Mouse (Mus musculus) heart, postnatal 14 days (tissue): ENCODE results near the gene Gm17428. TPM values are rescaled to one million over a fixed set of nuclear protein-coding genes. Genes with fewer than 3 reads are reported as not detected.
A peak's percentile ranks its signal among the peaks of the same experiment; 100 is the strongest.
"Not testable (repeated sequence)": the region's sequence is repeated elsewhere in the genome, so short reads cannot be mapped to it uniquely, and the experiment has no call there.

Source experiments
- DNase-seq, 2 experiments: peaks; one replicate each; pipeline ENCODE4 v3.0.0; 2021 to 2022
- intact Hi-C: fragments of 180-260 bp; cut with DNase I; formaldehyde crosslinking; loops from one replicate; pipeline ENCODE4 v1.15.1; 2025
- total RNA-seq, 2 experiments: library from RNA; stranded (reverse); gene quantifications; 2 replicates each; pipeline ENCODE4 v1.2.3; 2021

Gene Gm17428
- total RNA-seq, 2 experiments from 2014 or later: not detected

DNA sequence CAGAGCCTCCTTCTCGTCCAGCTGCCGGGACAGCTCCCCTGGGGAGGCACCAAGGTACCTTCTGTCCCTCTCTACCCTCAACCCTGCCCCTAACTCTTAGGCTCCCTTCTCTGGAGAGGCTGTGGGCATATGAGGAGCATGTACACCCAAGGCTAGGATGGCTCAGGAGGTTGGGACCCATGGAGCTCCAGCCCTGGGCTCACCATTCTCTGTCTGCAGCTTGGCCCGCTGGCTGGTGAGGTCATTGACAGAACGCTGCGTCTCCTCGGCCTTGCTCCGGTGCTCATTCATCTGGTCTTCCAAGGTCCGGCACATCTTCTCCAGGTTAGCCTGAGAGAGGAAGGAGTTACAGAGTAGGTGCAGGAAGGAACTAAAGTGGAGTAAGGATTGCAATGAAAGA is 1.9 kb downstream of the Gm17428 start:
- no peak for DNase-seq
- intact Hi-C loops: no loop called here

DNA sequence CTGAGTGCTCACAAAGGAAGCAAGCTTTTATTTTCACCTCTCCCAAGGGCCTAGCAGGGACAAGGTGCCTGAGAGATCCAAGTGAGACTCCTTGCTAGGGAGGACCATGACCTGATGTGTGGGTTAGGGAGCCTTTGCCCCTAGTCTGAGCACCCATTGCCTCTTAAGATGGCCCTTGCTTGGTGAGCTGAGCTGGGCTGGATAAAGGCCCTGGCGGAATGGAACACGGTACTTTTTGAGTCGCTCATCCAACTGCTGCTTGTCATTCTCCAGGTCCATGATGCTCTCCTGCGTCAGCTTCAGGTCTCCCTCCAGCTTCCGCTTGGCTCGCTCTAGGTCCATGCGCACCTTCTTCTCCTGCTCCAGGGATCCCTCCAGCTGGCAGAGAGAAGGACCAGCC is 5.2 kb downstream of the Gm17428 start:
- intact Hi-C loops: no loop called here
- no peak for DNase-seq

DNA sequence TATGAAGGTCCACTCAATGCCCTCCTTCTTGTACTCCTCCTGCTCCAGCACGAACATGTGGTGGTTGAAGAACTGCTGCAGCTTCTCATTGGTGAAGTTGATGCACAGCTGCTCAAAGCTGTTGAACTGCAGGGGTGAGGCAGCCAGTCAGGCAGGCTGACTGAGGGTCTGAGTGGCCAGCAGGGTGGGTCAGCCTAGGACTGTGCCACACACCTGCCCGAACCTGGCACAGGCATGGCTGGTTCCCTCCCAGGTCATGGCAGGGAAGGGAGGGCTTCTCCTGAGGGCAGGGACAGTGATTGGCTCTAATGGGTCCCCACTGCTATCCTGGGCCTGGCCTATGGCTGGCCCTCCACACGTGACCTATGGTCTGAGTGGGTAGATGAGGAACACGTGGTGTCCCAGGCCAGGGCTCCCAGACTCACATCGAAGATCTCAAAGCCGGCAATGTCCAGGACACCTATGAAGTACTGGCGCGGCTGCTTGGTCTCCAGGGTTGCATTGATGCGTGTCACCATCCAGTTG is 11.7 kb downstream of the Gm17428 start:
- intact Hi-C loops, DNase-seq: not testable (repeated sequence)

DNA sequence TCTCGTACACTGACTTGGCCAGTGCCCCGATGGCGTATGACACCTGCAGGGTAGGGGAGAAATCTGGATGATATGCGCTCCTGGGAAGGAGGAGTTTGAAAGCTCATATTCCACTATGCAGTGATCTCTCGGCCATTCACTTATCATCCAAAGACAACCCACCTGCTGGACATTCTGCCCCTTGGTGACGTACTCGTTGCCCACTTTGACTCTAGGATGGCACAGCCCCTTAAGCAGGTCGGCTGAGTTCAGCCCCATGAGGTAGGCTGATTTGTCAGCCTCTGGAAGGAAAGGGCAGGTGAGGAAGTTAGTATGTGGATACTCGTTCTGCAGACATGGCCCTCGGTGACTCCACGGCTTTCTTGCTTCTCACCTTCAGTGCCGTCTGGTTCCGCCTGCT is 12.1 kb downstream of the Gm17428 start:
- no peak for DNase-seq
- intact Hi-C loops: no loop called here

DNA sequence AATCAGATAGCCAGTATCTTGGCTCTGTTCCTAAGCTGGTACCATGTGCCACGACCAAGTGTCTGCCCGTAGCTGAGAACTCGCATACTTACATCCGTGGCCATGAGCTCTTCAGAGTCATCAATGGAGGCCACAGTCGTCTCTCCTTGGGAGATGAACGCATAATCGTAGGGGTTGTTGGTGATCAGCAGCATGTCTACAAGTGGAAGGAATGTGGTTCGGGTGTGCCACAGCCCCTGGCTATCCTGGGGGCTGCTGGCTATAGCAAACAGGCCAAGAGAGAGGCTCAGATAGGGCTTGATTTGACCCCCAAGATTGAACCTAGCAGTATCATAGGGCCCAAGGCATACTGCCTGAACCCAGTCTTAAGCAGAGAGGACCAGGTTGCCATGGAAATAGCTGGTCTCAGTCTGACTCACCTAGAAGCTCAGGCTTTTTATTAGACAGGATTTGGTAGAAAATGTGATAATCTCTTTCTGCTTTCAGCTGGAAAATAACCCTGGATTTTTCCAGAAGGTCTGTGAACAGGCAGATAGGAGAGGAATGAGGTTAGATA is 13.2 kb downstream of the Gm17428 start:
- intact Hi-C loops: no loop called here
- no peak for DNase-seq

DNA sequence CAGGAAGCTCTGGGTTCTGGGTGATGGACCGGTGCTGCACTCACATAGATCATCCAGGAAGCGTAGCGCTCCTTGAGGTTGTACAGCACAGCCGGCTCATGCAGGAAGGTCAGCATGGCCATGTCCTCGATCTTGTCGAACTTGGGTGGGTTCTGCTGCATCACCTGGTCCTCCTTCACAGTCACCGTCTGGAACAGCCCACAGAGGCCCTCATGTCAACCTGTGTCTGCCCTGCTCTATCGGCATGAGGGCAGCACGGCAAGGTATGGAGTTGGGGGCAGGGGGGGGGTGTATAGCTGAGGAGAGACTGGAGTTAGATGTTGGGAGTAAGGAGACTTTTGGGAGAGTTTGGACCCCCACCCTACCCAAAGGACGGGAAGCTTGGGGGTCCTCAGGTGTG is 15.5 kb downstream of the Gm17428 start:
- no peak for DNase-seq
- intact Hi-C loops: no loop called here

DNA sequence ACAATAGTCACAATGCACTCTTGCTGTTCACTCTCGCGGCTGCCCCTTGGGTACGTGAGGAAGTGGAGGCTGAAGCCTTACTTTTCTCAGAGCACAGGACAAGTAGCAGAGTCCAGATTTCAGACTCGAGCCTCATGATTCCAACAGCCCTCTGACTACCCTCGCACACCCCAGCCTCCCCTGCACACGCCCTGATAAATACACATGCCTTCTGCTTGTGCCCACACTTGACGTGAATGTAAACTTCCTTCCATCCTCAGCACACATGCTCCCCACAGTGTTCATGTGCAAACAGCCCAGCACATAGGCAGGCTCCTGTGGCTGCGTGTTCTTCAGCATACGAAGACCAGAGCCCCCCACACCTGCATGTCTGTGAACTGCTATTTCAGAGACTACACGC is 16.9 kb downstream of the Gm17428 start:
- intact Hi-C loops: no loop called here
- peak in 1 of 2 experiments; percentile 13 for DNase-seq

DNA sequence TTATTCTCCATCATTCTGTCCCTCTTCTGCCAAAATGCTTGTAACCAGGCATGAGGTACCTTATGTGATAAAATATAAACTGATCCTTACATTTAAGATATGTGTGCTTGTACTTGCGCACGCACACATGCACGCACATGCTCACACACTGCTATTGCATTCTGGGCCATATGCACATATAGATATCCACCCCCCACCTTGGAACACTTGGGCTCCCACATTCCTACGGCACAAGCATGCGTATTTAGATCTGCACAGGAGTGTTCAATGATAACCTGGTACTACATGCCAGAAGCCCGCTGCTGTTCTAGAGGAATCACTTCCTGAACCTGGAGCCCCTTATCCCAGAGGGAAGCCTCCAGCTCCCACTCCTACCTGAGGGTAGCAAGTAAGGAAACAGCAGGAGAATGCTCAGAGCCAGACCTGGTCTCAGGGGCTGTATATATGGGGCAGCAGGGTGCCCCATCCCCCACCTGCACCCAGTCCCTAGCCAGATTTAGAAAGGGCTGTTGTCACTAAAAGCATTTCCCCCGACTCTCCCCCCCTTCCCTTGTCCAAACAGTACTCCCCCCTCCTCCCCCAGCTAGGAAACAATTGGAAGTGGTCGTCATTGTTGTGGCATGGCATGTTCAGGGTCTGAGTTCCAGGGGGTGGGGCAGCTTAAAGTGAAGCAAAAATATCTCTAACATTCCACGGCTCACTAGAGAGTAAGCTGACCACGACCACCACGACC is 17.6 kb downstream of the Gm17428 start, which contains the start of gene Myh7:
Myh7 (minus strand) TSS at position 491 of the 733 bp plus-strand sequence.
- peak in 1 of 2 experiments; percentile 21 for DNase-seq
- intact Hi-C loops: no loop called here

DNA sequence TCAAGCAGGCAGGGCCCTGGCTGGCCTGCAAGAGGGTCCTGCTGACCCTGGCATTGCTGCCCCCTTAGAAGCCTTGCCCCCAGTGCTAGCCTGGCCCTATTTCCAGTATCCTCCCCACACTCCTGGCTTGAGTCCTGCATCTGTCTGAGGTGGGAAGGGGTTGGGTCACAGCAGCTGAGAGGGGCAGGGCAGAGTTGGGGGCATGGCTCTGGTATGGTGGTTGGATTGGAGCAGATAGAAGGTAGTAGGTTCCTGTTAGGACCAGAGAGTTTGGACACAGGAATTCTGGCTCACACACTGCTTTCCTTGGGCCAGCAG is 18.1 kb downstream of the Gm17428 start:
- intact Hi-C loops: no loop called here
- no peak for DNase-seq

DNA sequence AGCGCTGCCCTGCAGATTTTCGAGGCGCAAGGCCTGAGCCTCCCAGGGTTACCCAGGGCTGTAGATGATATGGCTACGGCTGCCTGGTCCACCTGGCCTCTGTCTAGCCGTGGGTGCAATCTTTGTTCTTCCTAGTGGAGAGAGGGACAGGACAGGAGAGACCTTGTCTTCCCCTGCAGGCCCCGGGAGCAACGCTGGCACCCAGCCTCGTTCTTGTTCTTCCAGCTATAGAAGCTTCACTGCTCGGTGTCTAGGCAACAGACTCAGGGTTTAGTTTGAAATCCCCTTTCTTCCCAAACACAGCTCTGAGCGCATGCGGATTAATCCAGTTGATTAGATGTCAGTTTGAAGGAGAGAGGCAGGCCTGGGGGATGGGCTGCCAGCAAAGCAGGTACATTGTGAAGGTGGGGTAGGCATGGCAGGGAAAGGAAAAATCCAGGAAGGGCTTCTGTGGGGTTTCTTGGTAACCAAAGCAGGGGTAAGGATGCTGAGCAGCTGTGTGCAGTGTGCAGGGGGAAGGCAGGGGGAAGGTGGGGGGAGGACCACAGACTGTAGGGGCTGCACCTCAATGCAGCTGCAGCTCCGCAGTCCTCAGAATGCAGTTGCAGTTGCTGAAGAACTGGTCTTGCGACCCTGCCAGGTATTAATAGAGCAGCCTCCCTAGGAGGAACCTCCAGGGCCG is 18.9 kb downstream of the Gm17428 start:
- intact Hi-C loops: no loop called here
- no peak for DNase-seq

DNA sequence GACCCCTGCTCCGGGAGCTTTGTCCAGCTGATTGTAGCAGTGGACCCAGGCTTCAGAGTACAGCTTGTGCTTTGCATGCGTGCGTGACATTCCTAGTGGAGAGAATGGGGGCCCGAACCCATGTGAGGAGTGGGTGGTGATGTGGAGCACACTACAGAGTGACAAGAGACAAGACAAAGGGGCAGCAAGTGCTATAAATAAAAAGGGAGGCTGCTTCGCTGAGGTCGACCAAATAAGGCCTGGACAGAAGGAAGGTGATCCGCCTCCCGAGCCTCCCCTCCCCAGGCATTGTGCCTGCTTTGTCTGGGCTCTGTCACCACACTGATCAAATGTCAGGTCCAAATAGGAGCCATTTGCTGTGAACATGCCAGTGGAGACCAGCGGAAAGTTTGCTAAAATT is 20.1 kb downstream of the Gm17428 start:
- intact Hi-C loops: no loop called here
- DNase-seq: no peak

DNA sequence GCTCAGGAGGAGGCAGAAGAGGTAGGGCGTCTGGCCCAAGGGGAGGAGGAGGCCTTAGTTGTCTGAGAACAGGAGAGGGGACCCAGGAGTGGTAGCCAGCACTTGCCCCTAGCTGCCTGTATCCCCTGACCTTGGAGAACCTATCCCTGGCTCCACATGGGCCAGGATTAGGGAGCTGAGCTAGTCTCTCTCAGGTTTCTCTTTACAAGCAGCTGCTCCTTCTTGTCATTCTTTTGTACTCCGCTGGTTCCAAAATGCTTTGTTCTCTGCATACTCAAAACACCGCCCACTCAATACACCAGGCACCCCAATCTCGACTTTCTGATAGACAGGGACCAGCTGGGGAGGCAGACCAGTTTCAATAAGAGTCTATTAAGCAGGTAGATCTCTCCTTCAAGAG is 20.6 kb downstream of the Gm17428 start:
- DNase-seq: no peak
- intact Hi-C loops: no loop called here

DNA sequence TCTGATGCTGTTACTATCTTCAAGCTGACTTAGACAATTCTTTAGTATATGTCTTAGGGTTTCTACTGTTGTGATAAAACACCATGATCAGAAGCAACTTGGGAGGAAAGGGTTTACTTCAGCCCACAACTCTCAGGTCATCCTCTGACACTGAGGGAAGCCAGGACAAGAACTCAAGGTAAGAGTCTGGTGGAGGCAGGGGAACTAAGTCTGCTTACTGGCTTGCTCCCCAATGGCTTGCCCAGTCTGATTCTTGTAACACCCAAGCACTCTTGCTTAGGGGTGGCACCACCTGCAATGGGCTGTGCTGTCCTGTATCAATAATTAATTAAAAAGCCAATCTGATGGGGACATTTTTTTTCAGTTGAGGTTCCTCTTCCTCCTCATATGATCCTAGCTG is 21.9 kb downstream of the Gm17428 start:
- no peak for DNase-seq
- intact Hi-C loops: no loop called here

DNA sequence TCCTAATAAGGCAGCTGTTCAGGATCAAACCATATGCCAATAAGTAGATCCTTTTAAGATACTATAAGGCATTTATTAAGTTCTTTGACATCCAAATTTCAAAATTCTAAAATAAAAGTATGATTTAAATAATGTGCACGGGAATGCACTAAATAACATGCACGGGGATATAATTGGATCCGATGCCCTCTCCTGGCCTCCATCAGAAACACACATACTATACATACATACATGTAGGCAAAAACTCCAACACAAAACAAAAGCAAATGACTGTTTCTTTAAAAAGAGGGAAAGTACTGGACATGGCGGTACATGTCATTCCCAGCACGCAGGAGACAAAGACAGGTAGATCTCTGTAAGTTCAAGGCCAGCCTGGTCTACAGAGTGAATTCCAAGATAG is 23.1 kb downstream of the Gm17428 start:
- DNase-seq, intact Hi-C loops: not testable (repeated sequence)

DNA sequence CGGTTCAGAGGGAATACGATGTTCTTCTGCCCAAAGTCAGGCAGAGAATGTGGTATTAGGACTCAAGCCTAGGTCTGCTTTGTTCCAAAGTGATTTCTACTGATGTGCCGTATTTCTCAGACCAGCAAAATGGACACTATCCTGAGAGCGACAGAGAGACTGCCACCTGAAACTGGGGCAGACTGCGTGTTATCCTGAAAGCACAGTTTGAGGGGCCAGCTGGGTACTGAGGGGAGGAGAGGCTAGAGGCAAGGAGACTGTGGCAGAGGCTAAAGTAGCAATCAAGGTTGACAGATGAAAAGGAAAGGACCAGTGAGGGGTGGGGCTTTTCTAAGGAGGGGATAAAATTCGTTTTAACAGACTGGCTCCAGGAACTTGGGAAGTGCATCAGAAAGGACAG is 24.1 kb downstream of the Gm17428 start:
- no peak for DNase-seq
- intact Hi-C loops: no loop called here

DNA sequence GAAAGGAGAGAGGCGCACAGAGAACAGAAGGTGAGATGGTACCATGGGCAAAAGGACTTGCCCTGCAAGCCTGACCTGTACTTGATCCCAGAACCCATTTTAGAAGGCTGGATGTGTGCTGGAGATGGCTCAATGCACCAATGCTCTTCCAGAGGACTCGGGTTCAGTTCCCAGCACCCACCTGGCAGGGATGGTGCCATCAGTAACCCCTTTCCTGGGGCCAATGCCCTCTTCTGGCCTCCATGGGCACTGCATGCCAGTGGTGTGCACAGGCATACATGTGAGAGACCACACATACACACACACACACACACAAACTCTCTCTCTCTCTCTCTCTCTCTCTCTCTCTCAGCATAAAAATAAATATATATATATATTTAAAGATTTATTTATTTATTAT is 24.7 kb downstream of the Gm17428 start:
- no peak for DNase-seq
- intact Hi-C loops: no loop called here

DNA sequence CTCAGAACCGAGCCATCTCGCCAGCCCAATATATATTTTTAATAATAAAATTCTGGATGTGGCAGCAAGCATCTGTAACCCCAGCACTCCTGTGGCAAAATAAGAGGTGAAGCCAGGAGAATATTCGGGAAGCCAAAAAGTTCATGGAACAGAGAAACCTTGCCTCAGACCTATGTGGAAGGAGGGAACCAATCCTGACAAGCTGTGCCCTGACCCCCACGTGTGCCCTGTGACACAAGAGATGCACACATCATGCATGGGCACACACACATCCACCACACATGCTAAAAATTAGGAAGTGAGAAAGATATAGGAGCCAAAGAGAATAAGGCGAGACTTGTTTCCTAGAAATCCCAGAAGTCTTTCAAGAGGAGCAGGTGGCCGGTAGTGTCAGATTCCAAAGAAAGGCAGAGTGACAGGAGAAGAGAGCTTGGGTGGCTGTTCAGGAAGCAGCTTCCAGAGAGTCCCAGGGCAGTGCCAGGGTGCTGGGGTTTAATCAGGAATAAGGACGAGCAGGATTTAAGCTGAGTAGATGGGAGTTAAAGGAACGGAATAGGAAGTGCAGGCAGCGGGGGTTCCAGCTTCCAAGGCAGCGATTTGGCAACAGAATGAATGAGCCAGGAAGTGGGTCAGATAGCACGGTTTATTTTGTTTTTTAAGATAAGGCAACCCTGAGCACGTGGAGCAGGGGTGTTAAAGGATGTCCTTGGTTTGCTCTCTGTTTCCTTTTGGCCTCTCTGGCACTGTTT is 25.4 kb downstream of the Gm17428 start:
- intact Hi-C loops: no loop called here
- DNase-seq: no peak

DNA sequence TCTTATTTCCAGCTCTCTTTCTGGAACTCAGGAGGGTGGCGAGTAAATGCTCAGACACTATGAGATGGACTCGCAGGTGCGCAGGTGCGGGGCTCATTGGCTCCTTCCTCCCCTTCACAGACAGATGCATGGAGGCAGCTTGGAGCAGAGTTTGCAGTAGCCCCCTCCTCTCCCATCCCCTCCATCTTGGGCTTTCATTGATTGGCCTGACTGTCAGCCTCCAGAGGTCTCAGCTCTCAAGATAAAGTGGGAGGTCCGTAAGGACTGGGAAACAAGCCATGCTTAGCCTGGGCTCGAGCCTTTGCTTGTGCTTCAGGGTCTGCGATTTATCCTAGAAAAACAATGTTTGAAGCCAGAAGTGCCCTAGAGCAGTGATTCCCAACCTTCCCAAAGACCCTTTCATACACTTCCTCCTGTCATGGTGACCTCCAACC is 26.0 kb downstream of the Gm17428 start:
- DNase-seq: no peak
- intact Hi-C loops: no loop called here

DNA sequence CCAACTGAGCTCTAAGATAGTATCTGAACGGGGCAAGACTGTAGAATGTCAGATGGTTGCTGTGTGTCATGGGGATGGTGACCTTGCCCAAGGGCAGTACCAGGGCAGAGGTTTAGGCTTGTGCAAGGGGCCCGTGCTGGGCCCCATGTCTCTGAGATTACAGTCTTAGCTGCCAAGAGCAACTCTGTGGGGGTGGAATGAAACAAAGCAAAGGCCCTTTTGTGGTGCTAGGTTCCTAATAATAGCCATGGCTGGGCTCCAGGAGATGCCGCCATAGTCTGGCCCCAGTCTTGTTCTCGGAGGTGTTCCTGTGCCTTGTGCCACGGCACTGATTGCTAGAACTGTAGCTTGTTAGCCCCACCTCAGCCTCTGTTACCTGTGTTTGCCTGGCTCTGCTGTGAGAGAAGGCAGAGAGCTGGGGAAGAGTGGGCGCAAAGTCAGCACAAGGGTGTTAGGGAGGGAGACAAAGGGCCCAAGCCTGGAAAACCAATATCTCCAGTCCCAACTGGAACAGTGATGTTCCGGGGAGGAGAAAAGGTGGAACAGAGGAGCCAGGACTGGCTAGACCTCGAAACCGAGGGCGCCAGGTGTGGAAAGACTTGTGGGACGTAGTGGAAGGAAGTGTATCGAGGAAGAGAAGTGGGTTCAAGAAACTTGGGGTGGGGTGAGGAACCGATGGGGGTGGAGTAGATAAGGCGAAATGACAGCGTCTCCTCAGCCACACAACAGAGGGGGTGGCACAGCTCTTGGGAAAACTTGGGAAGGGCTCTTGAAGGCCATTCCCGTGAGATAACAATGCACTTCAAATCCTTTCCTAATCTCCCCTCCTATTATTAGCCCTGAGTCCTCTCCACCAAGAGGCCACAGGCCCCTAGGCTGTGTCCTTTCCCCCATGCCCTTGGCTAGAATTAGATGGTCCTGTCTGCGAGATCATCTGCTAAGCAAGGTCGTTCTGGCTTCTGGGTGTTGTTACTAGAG is 27.4 kb downstream of the Gm17428 start:
- DNase-seq: peak; percentile 60 to 79
- intact Hi-C loops: no loop called here

DNA sequence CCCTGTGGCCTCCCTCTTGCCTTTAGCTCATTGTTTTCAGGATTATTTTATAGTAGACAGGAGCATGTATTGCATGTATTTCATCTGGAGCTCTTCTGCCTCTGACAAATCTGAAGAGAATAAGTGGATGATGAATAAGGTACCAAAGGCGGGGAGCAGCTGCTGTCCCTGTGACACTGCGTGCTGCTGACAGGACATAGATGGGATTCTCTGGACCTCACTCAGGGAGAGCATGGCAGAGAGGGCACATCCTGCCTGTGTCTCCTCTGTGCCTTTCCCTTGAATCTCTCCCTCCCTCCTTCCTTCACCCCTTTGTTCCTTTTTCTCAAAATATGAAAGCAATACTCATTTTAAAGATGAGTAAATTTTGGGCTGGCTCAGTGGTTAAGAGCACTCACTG is 28.8 kb downstream of the Gm17428 start:
- DNase-seq: no peak
- intact Hi-C loops: loop anchor here (5.0 kb wide), 1 partner anchor 68 kb away; the partner anchor contains the start of gene Cmtm5
